Mouse (Mus musculus): ENCODE data around the gene Tnrc6b.

DNA sequence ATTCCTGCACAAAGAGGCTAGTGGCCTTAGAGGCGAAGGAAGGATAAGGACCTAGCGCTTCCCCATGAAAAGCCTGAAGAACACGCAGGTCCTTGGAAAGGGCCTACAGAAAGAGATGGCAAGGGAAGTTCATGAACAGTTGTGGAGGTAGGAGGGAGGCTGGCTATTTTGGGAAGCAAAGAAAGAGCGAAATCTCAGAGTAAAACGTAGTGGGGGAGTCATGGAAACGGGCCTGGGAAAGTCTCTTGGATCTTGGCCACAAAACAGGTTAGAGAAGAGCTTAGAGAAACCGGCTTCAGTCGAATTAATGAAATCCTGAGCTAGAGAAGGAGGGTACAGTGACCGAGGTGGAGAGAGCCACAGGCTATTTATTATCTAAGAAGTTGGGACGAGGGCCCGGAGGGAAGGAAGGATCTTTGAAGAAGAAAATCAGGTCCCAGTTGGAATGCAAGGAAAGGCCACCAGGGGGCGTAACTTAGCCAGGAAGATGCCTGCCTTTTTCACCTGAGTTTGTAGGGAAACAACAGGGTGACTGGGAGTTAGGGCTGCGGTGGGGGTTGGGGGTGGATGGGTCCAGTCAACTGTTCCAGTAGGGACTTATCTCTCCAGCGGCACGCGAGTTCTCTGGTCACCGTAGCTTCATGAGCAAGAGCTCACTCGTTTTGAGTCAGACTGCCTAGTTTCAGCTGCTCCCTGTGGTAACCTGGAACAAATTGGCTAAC, 5.1 kb upstream of the Tnrc6b start:
- TF ChIP-seq CTCF (IDR thresholded peaks at IDR 0.05; ENCODE audit: low read depth, low read length) = peak; percentile 80
- no peak for TF ChIP-seq POLR2A (IDR thresholded peaks at IDR 0.05; ENCODE audit: extremely low read depth, insufficient read depth, low read length)
